Mouse (Mus musculus): Measurements from ENCODE around the gene Aldh2. TPM values are rescaled to one million over a fixed set of nuclear protein-coding genes. Genes with fewer than 3 reads are reported as not detected.

Gene Aldh2
- total and polyA plus RNA-seq, 2 experiments = 1,488 to 4,351 TPM

GRCm38 (mm10) chr5:121543370-121543769, 50.3 kb downstream of the Aldh2 start:
- Histone ChIP-seq H3K27ac (replicated peaks; ENCODE audit: insufficient read depth, low read depth, low read length) (no peak overlapping the region), H3K9ac (ENCODE audit: low read depth, low read length) (no peak overlapping the region), H3K79me2 (ENCODE audit: control insufficient read depth, insufficient read depth, low read length) (peaks cover 36% of the 10 kb centered on the region; the same call in 1 of the 2 replicates), H3K27me3 (ENCODE audit: control insufficient read depth, insufficient read depth, low read length) (no peaks in the 10 kb centered on the region), H3K4me1 (ENCODE audit: control insufficient read depth, insufficient read depth, low read length) (peaks cover 11% of the 10 kb centered on the region), H3K4me3 (ENCODE audit: insufficient read depth, low read depth, low read length) (no peak overlapping the region), H3K36me3 (ENCODE audit: control insufficient read depth, insufficient read depth, low read length) (peaks cover 3% of the 10 kb centered on the region; the same call in 1 of the 2 replicates)
- WGBS = 82% methylated on average over 3 of the region's 3 CpGs
- DNase-seq (ENCODE audit: extremely low read depth, low read depth, low spot score) = no peak
- TF ChIP-seq POLR2A (IDR thresholded peaks at IDR 0.05; ENCODE audit: extremely low read depth, insufficient read depth, low read length) = no peak
- TF ChIP-seq CTCF (IDR thresholded peaks at IDR 0.05; ENCODE audit: low read depth, low read length) = no peak

GRCm38 (mm10) chr5:121541235-121541634, 52.4 kb downstream of the Aldh2 start:
- WGBS = 85% methylated on average over 7 of the region's 7 CpGs
- Histone ChIP-seq H3K9ac (ENCODE audit: low read depth, low read length) (no peak overlapping the region), H3K36me3 (ENCODE audit: control insufficient read depth, insufficient read depth, low read length) (peaks cover 5% of the 10 kb centered on the region), H3K27ac (replicated peaks; ENCODE audit: insufficient read depth, low read depth, low read length) (no peak overlapping the region), H3K4me1 (ENCODE audit: control insufficient read depth, insufficient read depth, low read length) (peaks cover 11% of the 10 kb centered on the region), H3K79me2 (ENCODE audit: control insufficient read depth, insufficient read depth, low read length) (peaks cover 36% of the 10 kb centered on the region; the same call in 1 of the 2 replicates), H3K27me3 (ENCODE audit: control insufficient read depth, insufficient read depth, low read length) (no peaks in the 10 kb centered on the region), H3K4me3 (ENCODE audit: insufficient read depth, low read depth, low read length) (no peak overlapping the region)
- no peak for TF ChIP-seq CTCF (IDR thresholded peaks at IDR 0.05; ENCODE audit: low read depth, low read length)
- no peak for TF ChIP-seq POLR2A (IDR thresholded peaks at IDR 0.05; ENCODE audit: extremely low read depth, insufficient read depth, low read length)
- DNase-seq (ENCODE audit: extremely low read depth, low read depth, low spot score) = no peak

- H3K36me3 ChIP-seq (ENCODE audit: control insufficient read depth, insufficient read depth, low read length) = peaks cover 10% of the 10 kb centered on the region
- 68% methylated on average over 5 of the region's 5 CpGs for WGBS
- H3K4me1 ChIP-seq (ENCODE audit: control insufficient read depth, insufficient read depth, low read length) = peaks cover 11% of the 10 kb centered on the region
Measured at GRCm38 (mm10) chr5:121540066-121540465, 53.6 kb downstream of the Aldh2 start.

GRCm38 (mm10) chr5:121537588-121537987, 56.0 kb downstream of the Aldh2 start:
- H3K27ac ChIP-seq (replicated peaks; ENCODE audit: insufficient read depth, low read depth, low read length) = no peak overlapping the region

More at GRCm38 (mm10) chr5:121540066-121540465, 53.6 kb downstream of the Aldh2 start:
- TF ChIP-seq POLR2A (IDR thresholded peaks at IDR 0.05; ENCODE audit: extremely low read depth, insufficient read depth, low read length) (no peak), CTCF (IDR thresholded peaks at IDR 0.05; ENCODE audit: low read depth, low read length) (no peak)
- no peaks in the 10 kb centered on the region for H3K27me3 ChIP-seq (ENCODE audit: control insufficient read depth, insufficient read depth, low read length)
- no peak overlapping the region for H3K27ac ChIP-seq (replicated peaks; ENCODE audit: insufficient read depth, low read depth, low read length)
- H3K4me3 ChIP-seq (ENCODE audit: insufficient read depth, low read depth, low read length) = no peak overlapping the region
- no peak for DNase-seq (ENCODE audit: extremely low read depth, low read depth, low spot score)
- no peak overlapping the region for H3K9ac ChIP-seq (ENCODE audit: low read depth, low read length)
- H3K79me2 ChIP-seq (ENCODE audit: control insufficient read depth, insufficient read depth, low read length) = peaks cover 33% of the 10 kb centered on the region; the same call in 1 of the 2 replicates

GRCm38 (mm10) chr5:121536921-121537555, 56.6 kb downstream of the Aldh2 start:
- H3K4me1 ChIP-seq (ENCODE audit: control insufficient read depth, insufficient read depth, low read length) = no peaks in the 10 kb centered on the region; the same call in 1 of the 2 replicates
- H3K79me2 ChIP-seq (ENCODE audit: control insufficient read depth, insufficient read depth, low read length) = peaks cover 16% of the 10 kb centered on the region; the same call in 1 of the 2 replicates
- no peaks in the 10 kb centered on the region for H3K27me3 ChIP-seq (ENCODE audit: control insufficient read depth, insufficient read depth, low read length)
- no peak overlapping the region for H3K4me3 ChIP-seq (ENCODE audit: insufficient read depth, low read depth, low read length)
- no peak for DNase-seq (ENCODE audit: extremely low read depth, low read depth, low spot score)
- 70% methylated on average over 7 of the region's 7 CpGs for WGBS
- peaks cover 27% of the 10 kb centered on the region for H3K36me3 ChIP-seq (ENCODE audit: control insufficient read depth, insufficient read depth, low read length)
- H3K27ac ChIP-seq (replicated peaks; ENCODE audit: insufficient read depth, low read depth, low read length) = no peak overlapping the region
- no peak overlapping the region for H3K9ac ChIP-seq (ENCODE audit: low read depth, low read length)
- TF ChIP-seq POLR2A (IDR thresholded peaks at IDR 0.05; ENCODE audit: extremely low read depth, insufficient read depth, low read length) = no peak
- TF ChIP-seq CTCF (IDR thresholded peaks at IDR 0.05; ENCODE audit: low read depth, low read length) = no peak

More at GRCm38 (mm10) chr5:121537588-121537987, 56.0 kb downstream of the Aldh2 start:
- Histone ChIP-seq H3K79me2 (ENCODE audit: control insufficient read depth, insufficient read depth, low read length) (peaks cover 21% of the 10 kb centered on the region; the same call in 1 of the 2 replicates), H3K9ac (ENCODE audit: low read depth, low read length) (no peak overlapping the region), H3K4me1 (ENCODE audit: control insufficient read depth, insufficient read depth, low read length) (peaks cover 2% of the 10 kb centered on the region; the same call in 1 of the 2 replicates), H3K36me3 (ENCODE audit: control insufficient read depth, insufficient read depth, low read length) (peaks cover 25% of the 10 kb centered on the region), H3K27me3 (ENCODE audit: control insufficient read depth, insufficient read depth, low read length) (no peaks in the 10 kb centered on the region), H3K4me3 (ENCODE audit: insufficient read depth, low read depth, low read length) (no peak overlapping the region)
- TF ChIP-seq POLR2A (IDR thresholded peaks at IDR 0.05; ENCODE audit: extremely low read depth, insufficient read depth, low read length) = no peak
- no peak for TF ChIP-seq CTCF (IDR thresholded peaks at IDR 0.05; ENCODE audit: low read depth, low read length)
- WGBS = 81% methylated on average over 2 of the region's 2 CpGs
- DNase-seq (ENCODE audit: extremely low read depth, low read depth, low spot score) = no peak

- 96% methylated on average over 3 of the region's 3 CpGs for WGBS
- Histone ChIP-seq H3K27ac (replicated peaks; ENCODE audit: insufficient read depth, low read depth, low read length) (no peak overlapping the region), H3K27me3 (ENCODE audit: control insufficient read depth, insufficient read depth, low read length) (no peaks in the 10 kb centered on the region), H3K79me2 (ENCODE audit: control insufficient read depth, insufficient read depth, low read length) (0 out of 2 replicates have a peak, but pooled peaks cover 8% of the 10 kb centered on the region), H3K36me3 (ENCODE audit: control insufficient read depth, insufficient read depth, low read length) (peaks cover 30% of the 10 kb centered on the region), H3K4me3 (ENCODE audit: insufficient read depth, low read depth, low read length) (no peak overlapping the region), H3K9ac (ENCODE audit: low read depth, low read length) (no peak overlapping the region), H3K4me1 (ENCODE audit: control insufficient read depth, insufficient read depth, low read length) (no peaks in the 10 kb centered on the region)
- no peak for TF ChIP-seq POLR2A (IDR thresholded peaks at IDR 0.05; ENCODE audit: extremely low read depth, insufficient read depth, low read length)
- DNase-seq (ENCODE audit: extremely low read depth, low read depth, low spot score) = no peak
Measured at GRCm38 (mm10) chr5:121535116-121535515, 58.5 kb downstream of the Aldh2 start.
